Mouse (Mus musculus) frontal cortex, postnatal 25 days (tissue): Measurements from ENCODE around the gene Col6a4.

Experiments used
- DNase-seq, 2 experiments: peaks; one replicate each; pipeline ENCODE4 v3.0.0; 2022; ENCODE audit warnings: low spot score in 2 of 2

Col6a4 gene

GRCm38 (mm10) chr9:105960533-105960932, 136.1 kb downstream of the Col6a4 start, which contains the start of gene Col6a5:
Gene Col6a5, minus strand, starts transcription at chr9:105960643.
- DNase-seq = no peak

DNA sequence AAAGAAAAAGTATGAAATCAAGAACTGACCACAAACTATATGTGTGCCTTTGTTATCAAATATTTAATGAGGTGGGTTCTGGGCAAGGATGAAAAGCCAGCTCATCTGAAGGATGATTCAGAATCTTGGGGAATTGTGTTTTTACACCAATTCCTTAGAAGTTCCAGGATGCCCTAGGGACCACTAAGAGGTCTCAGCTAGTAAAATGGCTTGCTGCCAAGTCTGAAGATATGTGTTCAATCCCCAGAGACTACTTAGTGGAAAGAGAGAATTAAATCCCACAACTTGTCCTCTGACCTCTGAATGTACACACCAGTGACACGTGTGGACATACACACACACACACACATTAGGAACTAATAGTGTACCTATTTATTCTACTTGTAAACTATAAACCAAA, 137.5 kb downstream of the Col6a4 start:
- DNase-seq = no peak

DNA sequence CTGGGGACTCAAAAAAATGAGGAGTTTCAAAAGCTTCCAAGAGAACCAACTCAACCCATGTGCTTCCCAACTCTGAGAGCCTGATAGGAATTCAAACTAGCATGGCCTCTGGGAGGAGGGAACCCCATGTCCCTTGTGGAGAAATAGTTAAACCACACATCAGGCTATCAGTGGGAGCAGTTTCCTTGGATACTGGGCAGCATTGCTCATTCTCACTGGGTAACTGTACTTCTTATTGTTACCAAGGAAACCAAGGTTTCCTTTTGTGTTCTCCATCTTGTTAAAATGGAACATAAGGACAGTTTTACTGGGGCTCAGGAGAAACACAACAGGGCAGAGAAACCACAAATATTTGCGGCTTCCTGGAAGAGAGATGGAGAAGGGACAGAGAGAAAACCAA, 146.8 kb downstream of the Col6a4 start:
- DNase-seq = no peak

DNA sequence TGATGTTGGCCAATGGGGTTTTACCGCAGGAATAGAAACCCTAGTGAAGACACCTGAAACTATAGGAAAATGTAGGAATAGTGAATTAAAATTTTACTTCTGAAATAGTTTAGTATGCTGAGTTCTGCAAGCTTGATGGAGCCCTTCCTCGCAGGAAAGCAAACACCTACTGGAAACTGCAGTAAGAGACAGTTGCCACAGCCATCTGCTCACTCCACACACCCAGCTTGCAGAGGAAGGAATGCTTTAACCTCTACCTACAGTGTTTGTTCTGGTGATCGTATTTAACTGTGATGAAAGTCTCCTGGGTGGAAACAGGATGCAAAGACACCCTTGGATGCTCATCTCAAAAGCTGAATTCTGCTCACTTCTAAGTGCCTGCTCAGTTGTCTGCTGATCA, 149.0 kb downstream of the Col6a4 start:
- DNase-seq = peak; percentile 12 to 17
